Mouse (Mus musculus): Measurements from ENCODE around the gene Mgarp. TPM values are rescaled to one million over a fixed set of nuclear protein-coding genes. Genes with fewer than 3 reads are reported as not detected.
A peak's percentile ranks its signal among the peaks of the same experiment; 100 is the strongest.

Mgarp gene
- polyA plus RNA-seq, 1 experiment from 2014 or later, result 1.2 TPM

DNA sequence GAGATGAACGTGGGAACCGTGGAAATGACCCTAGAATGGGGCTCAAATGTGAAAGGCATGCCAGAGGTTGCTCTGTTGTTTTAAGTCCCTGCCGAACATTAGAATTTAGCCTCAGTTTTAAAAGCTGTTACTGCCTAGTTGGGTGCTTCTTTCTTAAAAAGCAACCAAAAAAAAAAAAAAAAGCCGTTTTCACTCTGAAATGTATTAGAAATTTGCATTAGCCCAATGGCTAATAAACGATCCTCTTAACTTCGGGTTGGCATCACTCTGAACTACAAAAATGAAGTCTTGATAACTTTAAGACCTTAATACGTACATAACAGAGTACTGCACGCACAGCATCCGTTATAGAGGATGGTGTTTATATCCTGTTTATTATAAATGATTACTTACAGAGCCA lies 54.4 kb downstream of the Mgarp start:
- Histone ChIP-seq H3K36me3 (no peaks in the 10 kb centered on the region), H3K9ac (peak overlapping the region; percentile 95), H3K27me3 (no peaks in the 10 kb centered on the region), H3K4me2 (peak overlapping the region; percentile 69), H3K9me3 (no peaks in the 10 kb centered on the region), H3K27ac (peak overlapping the region; percentile 99), H3K4me1 (replicated peaks) (peaks cover 24% of the 10 kb centered on the region), H3K4me3 (peak overlapping the region; percentile 89)
- WGBS, result 6% methylated on average over 9 of the region's 9 CpGs
- ATAC-seq (ENCODE audit: low FRiP score), result no peak

DNA sequence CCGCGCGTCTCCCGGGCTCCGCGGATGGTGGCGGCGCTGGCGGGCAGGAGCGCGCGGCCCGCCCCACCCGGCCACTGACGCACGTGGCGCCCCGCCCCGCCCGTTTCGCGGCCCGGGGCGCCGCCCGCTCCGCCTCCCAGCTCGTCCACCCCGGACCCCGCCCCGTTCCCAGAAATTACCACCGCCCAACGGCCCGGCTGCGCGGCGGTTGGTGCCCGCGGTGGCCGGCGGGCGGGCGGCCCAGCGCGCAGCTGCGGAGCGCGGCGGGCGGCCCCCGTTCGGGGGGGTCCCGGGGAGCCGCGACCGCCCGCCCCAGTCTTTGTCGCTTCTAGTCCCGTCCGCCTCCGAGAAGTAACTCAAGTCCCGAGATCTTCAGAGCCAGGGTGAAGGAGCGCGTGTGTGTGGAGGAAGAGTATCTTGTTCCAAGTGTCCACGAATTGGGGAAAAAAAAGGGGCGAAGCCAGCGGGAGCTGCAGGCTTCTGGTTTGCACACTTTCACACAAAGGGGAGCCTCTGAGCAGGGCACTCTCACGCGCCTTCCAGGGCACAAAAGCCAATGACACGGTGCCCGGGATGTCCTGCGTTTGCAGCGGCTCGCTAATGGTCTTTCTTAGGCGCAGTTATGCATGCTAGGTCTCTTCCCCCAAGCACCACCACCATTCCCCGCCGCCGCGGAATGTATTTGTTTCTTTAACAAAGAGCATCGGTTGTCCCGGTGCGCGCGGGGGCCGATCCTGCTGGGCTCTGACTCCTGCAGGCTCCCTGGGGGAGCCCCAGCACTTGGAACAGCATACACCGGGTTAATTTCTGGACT lies 55.1 kb downstream of the Mgarp start:
- no peaks in the 10 kb centered on the region for H3K27me3 ChIP-seq
- ATAC-seq (ENCODE audit: low FRiP score), result peak; percentile 81
- H3K4me2 ChIP-seq, result peak overlapping the region; percentile 69
- peak overlapping the region; percentile 95 for H3K9ac ChIP-seq
- WGBS, result under 1% methylated on average over 84 of the region's 86 CpGs
- peaks cover 24% of the 10 kb centered on the region for H3K4me1 ChIP-seq (replicated peaks)
- peak overlapping the region; percentile 99 for H3K27ac ChIP-seq
- H3K36me3 ChIP-seq, result no peaks in the 10 kb centered on the region
- peak overlapping the region; percentile 89 for H3K4me3 ChIP-seq
- no peaks in the 10 kb centered on the region for H3K9me3 ChIP-seq

DNA sequence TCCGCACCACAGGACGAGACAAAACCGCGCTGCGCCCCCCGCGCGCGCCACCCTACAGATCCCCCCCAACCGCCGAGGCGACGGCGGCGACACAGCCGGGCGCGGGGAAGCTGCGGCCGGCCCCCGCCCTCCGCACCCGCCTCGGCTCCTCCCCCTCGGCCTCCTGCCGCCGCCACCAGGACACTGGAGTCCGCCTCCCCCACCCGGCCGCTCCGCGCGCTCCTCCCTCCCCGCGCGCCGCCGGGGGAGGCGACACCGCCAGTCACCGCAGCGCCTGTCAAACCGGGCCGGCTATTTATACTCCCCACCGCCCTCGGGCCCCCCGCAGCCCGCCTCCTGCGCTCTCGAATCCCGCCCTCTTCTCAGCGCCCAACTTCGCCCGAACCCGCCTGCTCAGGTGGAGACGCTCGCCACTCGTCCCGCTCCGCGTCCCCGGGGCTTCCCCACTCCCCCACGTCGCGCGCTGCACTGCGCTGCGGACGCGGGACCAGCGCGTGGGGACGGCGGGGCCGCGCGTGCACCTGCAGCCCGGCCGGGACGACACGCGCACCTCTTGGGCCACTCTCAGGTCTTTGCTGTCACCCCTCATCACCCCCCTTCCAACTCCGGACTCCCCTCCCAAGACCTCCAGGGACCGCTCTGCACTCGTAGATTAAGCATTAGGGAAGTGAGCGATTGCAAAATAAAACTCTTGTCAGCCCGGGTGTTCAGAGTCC lies 55.8 kb downstream of the Mgarp start, which contains the start of gene Elf2:
Gene Elf2 (minus strand): TSS at position 112 of the 716 bp plus-strand sequence.
- no peaks in the 10 kb centered on the region for H3K27me3 ChIP-seq
- peak within 1 kb of the TSS; percentile 99 for H3K27ac ChIP-seq
- no peaks in the 10 kb centered on the region for H3K36me3 ChIP-seq
- peak within 1 kb of the TSS; percentile 95 for H3K9ac ChIP-seq
- H3K4me2 ChIP-seq, result peak within 1 kb of the TSS; percentile 69
- peaks cover 24% of the 10 kb centered on the region for H3K4me1 ChIP-seq (replicated peaks)
- no peaks in the 10 kb centered on the region for H3K9me3 ChIP-seq
- peak; percentile 82 for ATAC-seq (ENCODE audit: low FRiP score)
- peak within 1 kb of the TSS; percentile 89 for H3K4me3 ChIP-seq
- WGBS, result under 1% methylated on average over 63 of the region's 87 CpGs

DNA sequence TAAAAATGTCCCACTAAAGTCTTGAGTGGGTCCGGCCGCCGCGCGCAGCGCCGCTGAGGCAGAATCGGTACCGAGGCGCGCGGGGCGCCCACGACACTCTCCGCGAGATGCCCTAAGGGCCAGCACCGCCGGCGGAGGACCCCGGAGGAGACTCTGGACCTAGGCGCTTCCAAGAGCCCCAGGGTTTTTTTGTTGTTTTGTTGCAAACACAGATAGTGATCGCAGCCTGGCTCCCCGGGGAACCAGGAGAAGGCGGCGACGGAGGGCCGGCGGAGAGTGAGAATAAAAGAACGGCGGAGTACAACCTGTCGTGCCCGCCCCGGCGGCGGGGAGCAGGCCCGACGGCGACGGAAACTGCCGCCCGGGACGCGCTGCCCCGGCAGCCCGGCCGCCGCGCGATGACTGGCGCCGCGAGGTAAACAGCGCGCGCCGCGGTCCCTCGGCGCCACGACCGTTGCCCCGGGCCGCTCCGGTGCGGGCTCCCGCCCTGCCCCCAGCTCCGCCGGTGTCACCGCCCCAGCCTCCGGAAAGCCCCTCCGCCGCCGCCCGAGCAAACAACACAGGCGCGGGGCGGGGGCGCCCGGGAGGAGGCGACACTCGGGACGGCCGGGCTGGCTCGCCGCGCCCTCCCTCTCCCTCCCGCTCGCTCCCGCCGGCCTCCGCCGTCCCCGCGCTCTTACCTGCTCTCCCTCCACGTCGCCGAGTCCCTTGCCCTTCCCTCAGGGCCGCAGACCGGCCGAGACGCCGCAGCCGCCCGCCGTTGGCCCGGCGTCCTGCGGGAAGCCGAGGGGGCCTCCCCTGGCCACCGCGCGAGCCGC lies 56.6 kb downstream of the Mgarp start:
- Histone ChIP-seq H3K27me3 (no peaks in the 10 kb centered on the region), H3K4me1 (replicated peaks) (peaks cover 28% of the 10 kb centered on the region), H3K9ac (peak overlapping the region; percentile 95), H3K27ac (peak overlapping the region; percentile 99), H3K36me3 (no peaks in the 10 kb centered on the region), H3K4me2 (peak overlapping the region; percentile 69), H3K4me3 (peak overlapping the region; percentile 89), H3K9me3 (no peaks in the 10 kb centered on the region)
- no peak; the same call in 1 of the 2 replicates for ATAC-seq (ENCODE audit: low FRiP score)
- under 1% methylated on average over 84 of the region's 113 CpGs for WGBS

DNA sequence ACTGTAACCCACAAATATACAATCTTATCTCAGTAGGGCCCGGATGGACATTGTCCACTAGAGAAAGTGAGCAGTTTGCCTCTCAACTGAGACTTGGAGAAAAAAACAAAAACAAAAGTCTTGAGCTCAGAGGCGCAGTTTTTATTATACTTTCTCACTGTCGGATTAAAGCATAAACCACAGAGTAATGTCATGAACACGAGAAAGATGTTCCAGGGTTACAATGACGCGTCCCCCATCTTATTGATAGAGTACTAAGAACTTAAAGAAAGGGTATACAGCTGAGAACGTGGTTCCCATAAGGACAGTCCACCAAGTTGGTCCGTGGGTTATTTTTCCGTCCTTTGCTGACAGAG lies 57.2 kb downstream of the Mgarp start:
- H3K9ac ChIP-seq, result peak overlapping the region; percentile 95
- peak overlapping the region; percentile 89 for H3K4me3 ChIP-seq
- no peaks in the 10 kb centered on the region for H3K36me3 ChIP-seq
- peaks cover 32% of the 10 kb centered on the region for H3K4me1 ChIP-seq (replicated peaks)
- WGBS, result 1% methylated on average over 9 of the region's 9 CpGs
- no peak for ATAC-seq (ENCODE audit: low FRiP score)
- peak overlapping the region; percentile 69 for H3K4me2 ChIP-seq
- H3K27me3 ChIP-seq, result no peaks in the 10 kb centered on the region
- no peaks in the 10 kb centered on the region for H3K9me3 ChIP-seq
- peak overlapping the region; percentile 99 for H3K27ac ChIP-seq

Other genes starting within 250 kb of the Mgarp start
- 21.5 and 22.0 TPM in 2 replicates for gene Noct, start 172.3 kb downstream of the Mgarp start, polyA plus RNA-seq (2015; fragmentation: Nextera tagmentation; extraction: Ambion mirVana)
- 47.1 TPM in 2 replicates for gene Elf2, start 56.1 kb downstream of the Mgarp start, polyA plus RNA-seq (2015; fragmentation: Nextera tagmentation; extraction: Ambion mirVana)
- 824 and 888 TPM in 2 replicates for gene Ndufc1, start 12.2 kb upstream of the Mgarp start, polyA plus RNA-seq (2015; fragmentation: Nextera tagmentation; extraction: Ambion mirVana)
- 54.0 and 55.2 TPM in 2 replicates for gene Naa15, start 18.4 kb upstream of the Mgarp start, polyA plus RNA-seq (2015; fragmentation: Nextera tagmentation; extraction: Ambion mirVana)
- 23.9 TPM in 2 replicates for gene Rab33b, start 87.2 kb upstream of the Mgarp start, polyA plus RNA-seq (2015; fragmentation: Nextera tagmentation; extraction: Ambion mirVana)
- 2.8 and 3.9 TPM in 2 replicates for gene Setd7, start 164.1 kb upstream of the Mgarp start, polyA plus RNA-seq (2015; fragmentation: Nextera tagmentation; extraction: Ambion mirVana)

Data from hindbrain, embryonic 13.5 days (tissue).